Mouse (Mus musculus) CH12.LX (cell line): Measurements from ENCODE around the gene Flad1. TPM values are rescaled to one million over a fixed set of nuclear protein-coding genes. Genes with fewer than 3 reads are reported as not detected.

Source experiments
- DNase-seq: peaks from one replicate; pipeline ENCODE4 v3.0.0-alpha.2; 2013; ENCODE audit errors: extremely low read depth
- H3K27ac ChIP-seq: 2 replicates; pipeline ENCODE4 v1.5.1; 2012; ENCODE audit warnings: low read depth, mild to moderate bottlenecking, control low read depth, moderate library complexity; ENCODE audit not compliant: insufficient read depth
- H3K27me3 ChIP-seq: replicated peaks from 2 replicates; pipeline ENCODE3; 2012; ENCODE audit warnings: inconsistent platforms
- H3K36me3 ChIP-seq, 2 experiments: replicated peaks in 1 of 2; 2 replicates each; pipeline versions ENCODE3 to v1.6.1; 2012; ENCODE audit warnings: inconsistent platforms in 1 of 2, low read length in 1 of 2, mild to moderate bottlenecking in 1 of 2, mixed read lengths in 1 of 2, moderate library complexity in 1 of 2; ENCODE audit not compliant: control insufficient read depth in 1 of 2, insufficient read depth in 1 of 2
- H3K4me1 ChIP-seq, 2 experiments: 2 replicates each; pipeline ENCODE4 v1.6.1; 2012; ENCODE audit warnings: inconsistent platforms in 1 of 2, moderate library complexity in 1 of 2; ENCODE audit not compliant: insufficient read depth in 2 of 2, control insufficient read depth in 1 of 2
- H3K4me2 ChIP-seq: 2 replicates; pipeline ENCODE4 v1.6.1; 2012; ENCODE audit warnings: low read depth, mild to moderate bottlenecking, control low read depth; ENCODE audit not compliant: poor library complexity, insufficient read depth, severe bottlenecking
- H3K4me3 ChIP-seq, 3 experiments: fragments of 150-350 bp in 1 of 3; sonication (generic) in 1 of 3; replicated peaks in 1 of 3; 2 replicates each; pipeline versions ENCODE3 to v1.5.1; 2011 to 2012; ENCODE audit warnings: low read depth in 2 of 3, low read length in 2 of 3, mild to moderate bottlenecking in 2 of 3, moderate library complexity in 2 of 3, control low read depth in 1 of 3, improper control_type of control experiment in 1 of 3, inconsistent platforms in 1 of 3, mixed read lengths in 1 of 3; ENCODE audit not compliant: poor library complexity in 1 of 3
- H3K79me2 ChIP-seq: replicated peaks from 2 replicates; pipeline ENCODE4 v1.6.1; 2012; ENCODE audit warnings: mild to moderate bottlenecking, moderate library complexity; ENCODE audit not compliant: control insufficient read depth, poor library complexity, insufficient read depth, severe bottlenecking; ENCODE audit errors: extremely low read depth
- H3K9ac ChIP-seq: 2 replicates; pipeline ENCODE4 v1.6.1; 2012; ENCODE audit warnings: low read depth, mild to moderate bottlenecking, control low read depth, moderate library complexity; ENCODE audit not compliant: insufficient read depth
- H3K9me3 ChIP-seq: replicated peaks from 2 replicates; pipeline ENCODE3; 2012; ENCODE audit warnings: low read length, inconsistent platforms, mixed read lengths
- BHLHE40 ChIP-seq: IDR thresholded peaks from 2 replicates; pipeline ENCODE4 v1.6.1; 2011; ENCODE audit warnings: mild to moderate bottlenecking, low read depth, low read length, improper control_type of control experiment
- CHD1 ChIP-seq: IDR thresholded peaks from 2 replicates; pipeline ENCODE4 v1.6.1; 2012; ENCODE audit warnings: low read depth, low read length, improper control_type of control experiment, inconsistent platforms
- CHD2 ChIP-seq: IDR thresholded peaks from 2 replicates; pipeline ENCODE4 v1.6.1; 2011; ENCODE audit warnings: low read length, improper control_type of control experiment
- ETS1 ChIP-seq: conservative IDR thresholded peaks from 2 replicates; pipeline ENCODE4 v1.6.1; 2012; ENCODE audit warnings: low read depth, mild to moderate bottlenecking, inconsistent platforms, low read length, improper control_type of control experiment, moderate library complexity
- JUN ChIP-seq: IDR thresholded peaks from 2 replicates; pipeline ENCODE4 v1.6.1; 2011; ENCODE audit warnings: low read depth, mild to moderate bottlenecking, low read length, improper control_type of control experiment, moderate library complexity; ENCODE audit not compliant: insufficient read depth
- JUND ChIP-seq: conservative IDR thresholded peaks from 2 replicates; pipeline ENCODE4 v1.6.1; 2011; ENCODE audit warnings: low read depth, low read length, improper control_type of control experiment
- MAFK ChIP-seq: IDR thresholded peaks from 2 replicates; pipeline ENCODE4 v1.6.1; 2011; ENCODE audit warnings: low read length, improper control_type of control experiment; ENCODE audit not compliant: insufficient replicate concordance
- MAX ChIP-seq: IDR thresholded peaks from 2 replicates; pipeline ENCODE4 v1.6.1; 2011; ENCODE audit warnings: low read length, improper control_type of control experiment
- MEF2A ChIP-seq: IDR thresholded peaks from 2 replicates; pipeline ENCODE4 v1.6.1; 2014; ENCODE audit warnings: low read depth, mild to moderate bottlenecking, inconsistent platforms, low read length, improper control_type of control experiment, borderline replicate concordance
- MYC ChIP-seq: IDR thresholded peaks from 2 replicates; pipeline ENCODE4 v1.6.1; 2011; ENCODE audit warnings: low read depth, mild to moderate bottlenecking, improper control_type of control experiment, low read length
- POLR2A ChIP-seq: IDR thresholded peaks from 2 replicates; pipeline ENCODE4 v1.6.1; 2011; ENCODE audit warnings: low read depth, mild to moderate bottlenecking, improper control_type of control experiment, low read length
- POLR2AphosphoS2 ChIP-seq: IDR thresholded peaks from 2 replicates; pipeline ENCODE4 v1.6.1; 2011; ENCODE audit warnings: low read depth, low read length, improper control_type of control experiment
- RAD21 ChIP-seq: IDR thresholded peaks from 2 replicates; pipeline ENCODE4 v1.6.1; 2011; ENCODE audit warnings: low read depth, mild to moderate bottlenecking, low read length, improper control_type of control experiment, moderate library complexity
- SIN3A ChIP-seq: IDR thresholded peaks from 2 replicates; pipeline ENCODE4 v1.6.1; 2012; ENCODE audit warnings: low read length, improper control_type of control experiment, inconsistent platforms
- SMC3 ChIP-seq: IDR thresholded peaks from 2 replicates; pipeline ENCODE4 v1.6.1; 2011; ENCODE audit warnings: low read depth, low read length, improper control_type of control experiment
- TBP ChIP-seq: conservative IDR thresholded peaks from 2 replicates; pipeline ENCODE4 v1.6.1; 2011; ENCODE audit warnings: low read depth, low read length, improper control_type of control experiment
- TCF12 ChIP-seq: IDR thresholded peaks from 2 replicates; pipeline ENCODE4 v1.6.1; 2014; ENCODE audit warnings: low read depth, mild to moderate bottlenecking, inconsistent platforms, low read length, improper control_type of control experiment
- UBTF ChIP-seq: IDR thresholded peaks from 2 replicates; pipeline ENCODE4 v1.6.1; 2012; ENCODE audit warnings: low read depth, mild to moderate bottlenecking, inconsistent platforms, low read length, improper control_type of control experiment, moderate library complexity
- USF1 ChIP-seq: IDR thresholded peaks from 2 replicates; pipeline ENCODE4 v1.6.1; 2014; ENCODE audit warnings: low read depth, mild to moderate bottlenecking, inconsistent platforms, low read length, improper control_type of control experiment
- ZKSCAN1 ChIP-seq: IDR thresholded peaks from 2 replicates; pipeline ENCODE4 v1.6.1; 2012; ENCODE audit warnings: low read depth, inconsistent platforms, low read length, improper control_type of control experiment, borderline replicate concordance
- ZMIZ1 ChIP-seq: IDR thresholded peaks from 2 replicates; pipeline ENCODE4 v1.6.1; 2012; ENCODE audit warnings: low read depth, mild to moderate bottlenecking, inconsistent platforms, low read length, improper control_type of control experiment
- dilution Hi-C: fragments of 300-500 bp; cut with MboI; formaldehyde crosslinking; loops from 2 replicates; pipeline ENCODE4 v1.14.3; 2020; ENCODE audit warnings: low sequenced_read_pairs; ENCODE audit not compliant: extremely low pct_unique_long_range_greater_than_20kb, extremely low pct_ligation_motif_present
- in situ Hi-C: fragments of 300-500 bp; cut with MboI; formaldehyde crosslinking; loops from 3 replicates; pipeline ENCODE4 v1.14.3; 2019; ENCODE audit warnings: low sequenced_read_pairs, low pct_ligation_motif_present, low pct_unique_long_range_greater_than_20kb, mixed read lengths
- polyA plus RNA-seq: library from polyadenylated mRNA; unstranded; fragments of >175 nt; gene quantifications from 2 replicates; pipeline ENCODE4 v1.2.1, GENCODE M21; 2012; ENCODE audit warnings: low read depth; ENCODE audit not compliant: insufficient read length
- total RNA-seq, 2 experiments: library from RNA; depleted of rRNA; stranded (reverse); fragments of 300-350 nt in 1 of 2; fragments of >200 nt in 1 of 2; gene quantifications; 2 replicates each; pipeline ENCODE4 v1.2.3; 2012 to 2014

Gene Flad1
- total and polyA plus RNA-seq, 3 experiments = 26.0 to 31.1 (median 26.9) TPM

GRCm38 (mm10) chr3:89435041-89435440 is 23.4 kb upstream of the Flad1 start:
- Histone ChIP-seq H3K27me3 (no peaks in the 10 kb centered on the region), H3K79me2 (peaks cover 19% of the 10 kb centered on the region), H3K9me3 (no peaks in the 10 kb centered on the region), H3K4me1 (peaks cover 9 to 40% of the 10 kb centered on the region in 2 experiments), H3K4me2 (no peak overlapping the region), H3K27ac (no peak overlapping the region), H3K36me3 (peaks cover 29 to 51% of the 10 kb centered on the region in 2 experiments), H3K9ac (no peak overlapping the region), H3K4me3 (no peak overlapping the region)
- TF ChIP-seq CHD1 = no peak
- no peak for TF ChIP-seq POLR2A
- 0 out of 2 replicates have a peak, but pooled peaks have one; percentile 37 for TF ChIP-seq ZMIZ1
- no peak for TF ChIP-seq CHD2
- TF ChIP-seq MAFK = no peak
- TF ChIP-seq SMC3 = no peak
- no peak for TF ChIP-seq JUND
- no peak for TF ChIP-seq USF1
- no peak for TF ChIP-seq TCF12
- TF ChIP-seq RAD21 = no peak
- TF ChIP-seq MEF2A = no peak
- no peak for TF ChIP-seq ZKSCAN1
- TF ChIP-seq JUN = no peak
- TF ChIP-seq UBTF = no peak
- TF ChIP-seq POLR2AphosphoS2 = 0 out of 2 replicates have a peak, but pooled peaks have one; percentile 30
- no peak for TF ChIP-seq BHLHE40
- DNase-seq = no peak
- dilution Hi-C loops (no loop called here), in situ Hi-C loops (no loop called here)

- H3K27ac ChIP-seq = no peak overlapping the region
- H3K36me3 ChIP-seq = peaks cover 24 to 46% of the 10 kb centered on the region in 2 experiments
- H3K9me3 ChIP-seq = no peaks in the 10 kb centered on the region
- H3K4me3 ChIP-seq = no peak overlapping the region
- DNase-seq = no peak
- no peaks in the 10 kb centered on the region for H3K27me3 ChIP-seq
- H3K79me2 ChIP-seq = peaks cover 19% of the 10 kb centered on the region
- in situ Hi-C loops = no loop called here
- H3K9ac ChIP-seq = no peak overlapping the region
- H3K4me2 ChIP-seq = no peak overlapping the region
- TF ChIP-seq SIN3A (no peak), MAX (no peak), MYC (no peak), CHD2 (no peak), SMC3 (no peak), UBTF (no peak), RAD21 (no peak), ZKSCAN1 (no peak), TBP (no peak), USF1 (no peak), ETS1 (no peak)
- peaks cover 9 to 42% of the 10 kb centered on the region in 2 experiments for H3K4me1 ChIP-seq
- dilution Hi-C loops = no loop called here
These were observed 22.9 kb upstream of the Flad1 start for GRCm38 (mm10) chr3:89434532-89434931.
